Mouse (Mus musculus): ENCODE data around the gene Slc25a39.

GRCm38 (mm10) chr11:102433866-102434265 is 26.1 kb upstream of the Slc25a39 start:
- TF ChIP-seq POLR2A (IDR thresholded peaks at IDR 0.05; ENCODE audit: control insufficient read depth in 1 of 2, insufficient read depth in 1 of 2, low read depth in 1 of 2, low read length in 2 of 2, poor library complexity in 1 of 2) (no peak), HCFC1 (IDR thresholded peaks at IDR 0.05; ENCODE audit: low read depth, low read length) (no peak), CTCF (IDR thresholded peaks at IDR 0.05 in 2 of 3, conservative IDR thresholded peaks at IDR 0.05 in 1 of 3; ENCODE audit: control insufficient read depth in 1 of 3, insufficient read depth in 1 of 3, low read depth in 2 of 3, low read length in 3 of 3, poor library complexity in 1 of 3, severe bottlenecking in 1 of 3) (no peak), CHD1 (IDR thresholded peaks at IDR 0.05; ENCODE audit: low read depth, low read length) (no peak), NELFE (IDR thresholded peaks at IDR 0.05; ENCODE audit: low read depth, low read length) (no peak), ZC3H11A (IDR thresholded peaks at IDR 0.05; ENCODE audit: low read depth, low read length) (no peak)

Data from MEL (cell line).